Mouse (Mus musculus): ENCODE measurements around the gene Ermap. TPM values are rescaled to one million over a fixed set of nuclear protein-coding genes. Genes with fewer than 3 reads are reported as not detected.
A peak's percentile ranks its signal among the peaks of the same experiment; 100 is the strongest.

Gene Ermap
- total RNA-seq (2015; ENCODE audit: low replicate concordance): 1,144 and 1,272 TPM in 2 replicates
- total RNA-seq (2017; ENCODE audit: low replicate concordance): 1,113 and 1,126 TPM in 2 replicates

GRCm38 (mm10) chr4:119189864-119190263 lies at the start of gene Ermap:
TSS of gene Ermap (minus strand) at chr4:119190011.
- ATAC-seq (replicated peaks; ENCODE audit: low FRiP score, poor library complexity, severe bottlenecking): peak; percentile 80

GRCm38 (mm10) chr4:119239181-119239682 lies 49.4 kb upstream of the Ermap start:
- ATAC-seq (replicated peaks; ENCODE audit: low FRiP score, poor library complexity, severe bottlenecking): peak; percentile 81

- ATAC-seq (replicated peaks; ENCODE audit: low FRiP score, poor library complexity, severe bottlenecking): peak; percentile 48
Measured at GRCm38 (mm10) chr4:119238661-119239060, 48.9 kb upstream of the Ermap start.

GRCm38 (mm10) chr4:119234348-119234747 lies 44.5 kb upstream of the Ermap start:
- no peak for ATAC-seq (replicated peaks; ENCODE audit: low FRiP score, poor library complexity, severe bottlenecking)

GRCm38 (mm10) chr4:119233256-119233901 lies 43.6 kb upstream of the Ermap start:
- ATAC-seq (replicated peaks; ENCODE audit: low FRiP score, poor library complexity, severe bottlenecking): peak; percentile 36

- ATAC-seq (replicated peaks; ENCODE audit: low FRiP score, poor library complexity, severe bottlenecking): peak; percentile 95
Measured at GRCm38 (mm10) chr4:119232410-119233255, 42.8 kb upstream of the Ermap start, which contains the start of the genes AU022252 and P3h1. TSS of gene AU022252 (minus strand) at chr4:119232712. TSS of gene P3h1 (plus strand) at chr4:119232915.

- no peak for ATAC-seq (replicated peaks; ENCODE audit: low FRiP score, poor library complexity, severe bottlenecking)
Measured at GRCm38 (mm10) chr4:119226751-119227150, 36.9 kb upstream of the Ermap start.

GRCm38 (mm10) chr4:119225719-119226118 lies 35.9 kb upstream of the Ermap start:
- no peak for ATAC-seq (replicated peaks; ENCODE audit: low FRiP score, poor library complexity, severe bottlenecking)

- no peak for ATAC-seq (replicated peaks; ENCODE audit: low FRiP score, poor library complexity, severe bottlenecking)
Measured at GRCm38 (mm10) chr4:119224534-119224933, 34.7 kb upstream of the Ermap start.

GRCm38 (mm10) chr4:119223696-119224095 lies 33.9 kb upstream of the Ermap start:
- ATAC-seq (replicated peaks; ENCODE audit: low FRiP score, poor library complexity, severe bottlenecking): peak; percentile 81

GRCm38 (mm10) chr4:119218169-119218568 lies 28.4 kb upstream of the Ermap start, which contains the start of gene Tmem269:
TSS of gene Tmem269 (minus strand) at chr4:119218217.
- no peak for ATAC-seq (replicated peaks; ENCODE audit: low FRiP score, poor library complexity, severe bottlenecking)

GRCm38 (mm10) chr4:119216667-119217066 lies 26.9 kb upstream of the Ermap start:
- no peak for ATAC-seq (replicated peaks; ENCODE audit: low FRiP score, poor library complexity, severe bottlenecking)

- ATAC-seq (replicated peaks; ENCODE audit: low FRiP score, poor library complexity, severe bottlenecking): peak; percentile 92
Measured at GRCm38 (mm10) chr4:119204672-119205071, 14.9 kb upstream of the Ermap start.

GRCm38 (mm10) chr4:119198105-119198504 lies 8.3 kb upstream of the Ermap start:
- no peak for ATAC-seq (replicated peaks; ENCODE audit: low FRiP score, poor library complexity, severe bottlenecking)

- ATAC-seq (replicated peaks; ENCODE audit: low FRiP score, poor library complexity, severe bottlenecking): no peak
Measured at GRCm38 (mm10) chr4:119195582-119196320, 5.9 kb upstream of the Ermap start.

- peak; percentile 75 for ATAC-seq (replicated peaks; ENCODE audit: low FRiP score, poor library complexity, severe bottlenecking)
Measured at GRCm38 (mm10) chr4:119194909-119195581, 5.2 kb upstream of the Ermap start, which contains the start of gene Svbp. TSS of gene Svbp (plus strand) at chr4:119195306.

- no peak for ATAC-seq (replicated peaks; ENCODE audit: low FRiP score, poor library complexity, severe bottlenecking)
Measured at GRCm38 (mm10) chr4:119192757-119193156, 2.9 kb upstream of the Ermap start.

- no peak for ATAC-seq (replicated peaks; ENCODE audit: low FRiP score, poor library complexity, severe bottlenecking)
Measured at GRCm38 (mm10) chr4:119191273-119191672, 1.5 kb upstream of the Ermap start.

GRCm38 (mm10) chr4:119190618-119191017 lies 807 bp upstream of the Ermap start:
- ATAC-seq (replicated peaks; ENCODE audit: low FRiP score, poor library complexity, severe bottlenecking): peak; percentile 74
